Mouse (Mus musculus): ENCODE measurements around the gene Clec9a. TPM values are rescaled to one million over a fixed set of nuclear protein-coding genes. Genes with fewer than 3 reads are reported as not detected.

Clec9a gene
- total and polyA plus RNA-seq, 2 experiments from 2014 or later = 0.04 TPM; not detected in 1

GRCm38 (mm10) chr6:129399945-129400344 lies 8.7 kb upstream of the Clec9a start:
- ATAC-seq (no peak), DNase-seq (ENCODE audit: low spot score) (no peak)
- H3K9ac ChIP-seq (replicated peaks; ENCODE audit: low read length) = no peak overlapping the region
- WGBS = 54% methylated on average over 6 of the region's 6 CpGs
- H3K27ac ChIP-seq = no peak overlapping the region
- H3K27me3 ChIP-seq (ENCODE audit: insufficient read depth, low read length) = no peaks in the 10 kb centered on the region
- H3K4me3 ChIP-seq (ENCODE audit: low read length) = no peak overlapping the region
- no peaks in the 10 kb centered on the region for H3K4me1 ChIP-seq (ENCODE audit: insufficient read depth, low read length)
- no peak overlapping the region for H3K4me2 ChIP-seq (ENCODE audit: low read depth, low read length)
- no peak for TF ChIP-seq CTCF (IDR thresholded peaks at IDR 0.05; ENCODE audit: low read depth)
- no peaks in the 10 kb centered on the region for H3K36me3 ChIP-seq (ENCODE audit: insufficient read depth, low read length)
- H3K9me3 ChIP-seq (ENCODE audit: low read length) = no peaks in the 10 kb centered on the region

- DNase-seq (ENCODE audit: low spot score) (no peak), ATAC-seq (no peak)
- no peaks in the 10 kb centered on the region for H3K36me3 ChIP-seq (ENCODE audit: insufficient read depth, low read length)
- no peak overlapping the region for H3K27ac ChIP-seq
- H3K9ac ChIP-seq (replicated peaks; ENCODE audit: low read length) = no peak overlapping the region
- no peak overlapping the region for H3K4me3 ChIP-seq (ENCODE audit: low read length)
- H3K9me3 ChIP-seq (ENCODE audit: low read length) = no peaks in the 10 kb centered on the region
- no peak overlapping the region for H3K4me2 ChIP-seq (ENCODE audit: low read depth, low read length)
- whole genome bisulfite sequencing = 87% methylated on average over 2 of the region's 2 CpGs
- H3K4me1 ChIP-seq (ENCODE audit: insufficient read depth, low read length) = no peaks in the 10 kb centered on the region
- H3K27me3 ChIP-seq (ENCODE audit: insufficient read depth, low read length) = no peaks in the 10 kb centered on the region
- no peak for TF ChIP-seq CTCF (IDR thresholded peaks at IDR 0.05; ENCODE audit: low read depth)
These were observed 6.3 kb upstream of the Clec9a start for GRCm38 (mm10) chr6:129402404-129402803.

GRCm38 (mm10) chr6:129403391-129403790 lies 5.3 kb upstream of the Clec9a start:
- no peak overlapping the region for H3K9ac ChIP-seq (replicated peaks; ENCODE audit: low read length)
- no peak for ATAC-seq
- no peak overlapping the region for H3K27ac ChIP-seq
- no peak overlapping the region for H3K4me2 ChIP-seq (ENCODE audit: low read depth, low read length)
- H3K4me3 ChIP-seq (ENCODE audit: low read length) = no peak overlapping the region
- no peak for DNase-seq (ENCODE audit: low spot score)
- TF ChIP-seq CTCF (IDR thresholded peaks at IDR 0.05; ENCODE audit: low read depth) = no peak
- H3K36me3 ChIP-seq (ENCODE audit: insufficient read depth, low read length) = no peaks in the 10 kb centered on the region
- H3K4me1 ChIP-seq (ENCODE audit: insufficient read depth, low read length) = no peaks in the 10 kb centered on the region
- H3K27me3 ChIP-seq (ENCODE audit: insufficient read depth, low read length) = no peaks in the 10 kb centered on the region
- H3K9me3 ChIP-seq (ENCODE audit: low read length) = no peaks in the 10 kb centered on the region
- WGBS = 82% methylated on average over 6 of the region's 6 CpGs

- H3K27ac ChIP-seq = no peak overlapping the region
- no peak overlapping the region for H3K9ac ChIP-seq (replicated peaks; ENCODE audit: low read length)
- H3K9me3 ChIP-seq (ENCODE audit: low read length) = no peaks in the 10 kb centered on the region
- ATAC-seq (no peak), DNase-seq (ENCODE audit: low spot score) (no peak)
- H3K4me2 ChIP-seq (ENCODE audit: low read depth, low read length) = no peak overlapping the region
- no peaks in the 10 kb centered on the region for H3K36me3 ChIP-seq (ENCODE audit: insufficient read depth, low read length)
- no peaks in the 10 kb centered on the region for H3K4me1 ChIP-seq (ENCODE audit: insufficient read depth, low read length)
- no peak overlapping the region for H3K4me3 ChIP-seq (ENCODE audit: low read length)
- no peak for TF ChIP-seq CTCF (IDR thresholded peaks at IDR 0.05; ENCODE audit: low read depth)
- no peaks in the 10 kb centered on the region for H3K27me3 ChIP-seq (ENCODE audit: insufficient read depth, low read length)
These were observed 2.7 kb upstream of the Clec9a start for GRCm38 (mm10) chr6:129405999-129406398.

GRCm38 (mm10) chr6:129407324-129407723 lies 1.3 kb upstream of the Clec9a start:
- Histone ChIP-seq H3K27me3 (ENCODE audit: insufficient read depth, low read length) (no peaks in the 10 kb centered on the region), H3K27ac (no peak overlapping the region; the same call in 1 of the 2 replicates), H3K36me3 (ENCODE audit: insufficient read depth, low read length) (no peaks in the 10 kb centered on the region), H3K4me3 (ENCODE audit: low read length) (no peak overlapping the region), H3K9me3 (ENCODE audit: low read length) (no peaks in the 10 kb centered on the region), H3K9ac (replicated peaks; ENCODE audit: low read length) (no peak overlapping the region), H3K4me2 (ENCODE audit: low read depth, low read length) (no peak overlapping the region), H3K4me1 (ENCODE audit: insufficient read depth, low read length) (no peaks in the 10 kb centered on the region)
- ATAC-seq (no peak), DNase-seq (ENCODE audit: low spot score) (no peak)
- no peak for TF ChIP-seq CTCF (IDR thresholded peaks at IDR 0.05; ENCODE audit: low read depth)
- WGBS = 37% methylated on average over 2 of the region's 2 CpGs

- Histone ChIP-seq H3K4me3 (ENCODE audit: low read length) (no peak overlapping the region), H3K27ac (no peak overlapping the region), H3K36me3 (ENCODE audit: insufficient read depth, low read length) (no peaks in the 10 kb centered on the region), H3K4me1 (ENCODE audit: insufficient read depth, low read length) (no peaks in the 10 kb centered on the region), H3K4me2 (ENCODE audit: low read depth, low read length) (no peak overlapping the region), H3K9me3 (ENCODE audit: low read length) (no peaks in the 10 kb centered on the region), H3K9ac (replicated peaks; ENCODE audit: low read length) (no peak overlapping the region), H3K27me3 (ENCODE audit: insufficient read depth, low read length) (no peaks in the 10 kb centered on the region)
- no peak for TF ChIP-seq CTCF (IDR thresholded peaks at IDR 0.05; ENCODE audit: low read depth)
- no peak for DNase-seq (ENCODE audit: low spot score)
- 68% methylated on average over 1 of the region's 1 CpGs for WGBS
- ATAC-seq = no peak
These were observed 5.5 kb downstream of the Clec9a start for GRCm38 (mm10) chr6:129414177-129414576.

- Histone ChIP-seq H3K9ac (replicated peaks; ENCODE audit: low read length) (no peak overlapping the region), H3K4me2 (ENCODE audit: low read depth, low read length) (no peak overlapping the region), H3K36me3 (ENCODE audit: insufficient read depth, low read length) (no peaks in the 10 kb centered on the region), H3K4me3 (ENCODE audit: low read length) (no peak overlapping the region), H3K9me3 (ENCODE audit: low read length) (no peaks in the 10 kb centered on the region), H3K27ac (no peak overlapping the region), H3K4me1 (ENCODE audit: insufficient read depth, low read length) (no peaks in the 10 kb centered on the region), H3K27me3 (ENCODE audit: insufficient read depth, low read length) (no peaks in the 10 kb centered on the region)
- no peak for TF ChIP-seq CTCF (IDR thresholded peaks at IDR 0.05; ENCODE audit: low read depth)
- WGBS = 82% methylated on average over 3 of the region's 3 CpGs
- ATAC-seq (no peak), DNase-seq (ENCODE audit: low spot score) (no peak)
These were observed 13.6 kb downstream of the Clec9a start for GRCm38 (mm10) chr6:129422311-129422710.

Measured in hindbrain, postnatal 0 days (tissue).